Mouse (Mus musculus) heart, embryonic 13.5 days (tissue): ENCODE results near the gene Trim50. TPM values are rescaled to one million over a fixed set of nuclear protein-coding genes. Genes with fewer than 3 reads are reported as not detected.
A peak's percentile ranks its signal among the peaks of the same experiment; 100 is the strongest.
"Not testable (repeated sequence)": the region's sequence is repeated elsewhere in the genome, so short reads cannot be mapped to it uniquely, and the experiment has no call there.

Experiments used
- ATAC-seq: fragments of 200-750 bp; cut with Nextera tagmentation; 2 replicates; pipeline ENCODE4 v1.8.0; 2017; ENCODE audit warnings: moderate TSS enrichment; ENCODE audit not compliant: insufficient number of reproducible peaks, low FRiP score, low TSS enrichment; ENCODE audit errors: extremely low read depth
- H3K27ac ChIP-seq: fragments of 300-500 bp; sonication (generic); replicated peaks from 2 replicates; pipeline ENCODE4 v1.5.1; 2015; ENCODE audit warnings: moderate library complexity, mild to moderate bottlenecking, inconsistent platforms
- H3K27me3 ChIP-seq: fragments of 300-500 bp; sonication (generic); replicated peaks from 2 replicates; pipeline ENCODE4 v1.6.1; 2015; ENCODE audit warnings: mild to moderate bottlenecking, inconsistent platforms
- H3K36me3 ChIP-seq: fragments of 300-500 bp; sonication (generic); 2 replicates; pipeline ENCODE4 v1.6.1; 2015; ENCODE audit warnings: mild to moderate bottlenecking, inconsistent platforms
- H3K4me1 ChIP-seq: fragments of 300-500 bp; sonication (generic); 2 replicates; pipeline ENCODE4 v1.6.1; 2015; ENCODE audit warnings: inconsistent platforms
- H3K4me2 ChIP-seq: fragments of 300-500 bp; sonication (generic); 2 replicates; pipeline ENCODE4 v1.6.1; 2015; ENCODE audit warnings: inconsistent platforms, mild to moderate bottlenecking, moderate library complexity
- H3K4me3 ChIP-seq: fragments of 300-500 bp; sonication (generic); 2 replicates; pipeline ENCODE4 v1.5.1; 2015; ENCODE audit warnings: moderate library complexity, mild to moderate bottlenecking, inconsistent platforms
- H3K9ac ChIP-seq: fragments of 300-500 bp; sonication (generic); 2 replicates; pipeline ENCODE4 v1.6.1; 2015; ENCODE audit warnings: inconsistent platforms, mild to moderate bottlenecking, moderate library complexity
- H3K9me3 ChIP-seq: fragments of 300-500 bp; sonication (generic); 2 replicates; pipeline ENCODE4 v1.6.1; 2016; ENCODE audit warnings: inconsistent platforms
- WGBS: fragments of 180-500 bp; shearing (Covaris S2); methylation state at CpG from one replicate; pipeline ENCODE4 v1.1.7; 2015; ENCODE audit warnings: mixed read lengths; 5-methylcytosine and 5-hydroxymethylcytosine counted together
- polyA plus RNA-seq: library from polyadenylated mRNA; unstranded; fragments of >200 nt; fragmentation: Nextera tagmentation; extraction: Ambion mirVana; gene quantifications from 2 replicates; pipeline ENCODE4 v1.2.1, GENCODE M21; 2015

Trim50 gene
- polyA plus RNA-seq, 1 experiment from 2014 or later = not detected

GRCm38 (mm10) chr5:135347511-135348011 lies 5.5 kb upstream of the Trim50 start:
- WGBS = 57% methylated on average over 4 of the region's 4 CpGs
- no peaks in the 10 kb centered on the region for H3K4me1 ChIP-seq
- H3K27ac ChIP-seq = no peak overlapping the region
- no peak for ATAC-seq
- H3K27me3 ChIP-seq = peaks cover 12% of the 10 kb centered on the region
- no peak overlapping the region for H3K9ac ChIP-seq
- no peak overlapping the region for H3K4me2 ChIP-seq
- H3K9me3 ChIP-seq = peaks cover 10% of the 10 kb centered on the region
- H3K36me3 ChIP-seq = no peaks in the 10 kb centered on the region
- no peak overlapping the region for H3K4me3 ChIP-seq

GRCm38 (mm10) chr5:135349862-135350261 lies 3.2 kb upstream of the Trim50 start, which contains the start of gene Fkbp6:
Fkbp6 (minus strand) TSS chr5:135350044.
- no peak within 1 kb of the TSS for H3K4me2 ChIP-seq
- H3K27me3 ChIP-seq = peaks cover 34% of the 10 kb centered on the region
- 84% methylated on average over 35 of the region's 35 CpGs for WGBS
- H3K9me3 ChIP-seq = peaks cover 10% of the 10 kb centered on the region
- no peak within 1 kb of the TSS for H3K9ac ChIP-seq
- no peak for ATAC-seq
- no peak within 1 kb of the TSS for H3K27ac ChIP-seq
- no peaks in the 10 kb centered on the region for H3K4me1 ChIP-seq
- H3K36me3 ChIP-seq = no peaks in the 10 kb centered on the region
- no peak within 1 kb of the TSS for H3K4me3 ChIP-seq

- Histone ChIP-seq H3K9ac (no peak overlapping the region), H3K9me3 (peaks cover 10% of the 10 kb centered on the region), H3K36me3 (no peaks in the 10 kb centered on the region), H3K27me3 (peaks cover 35% of the 10 kb centered on the region), H3K27ac (no peak overlapping the region), H3K4me1 (no peaks in the 10 kb centered on the region), H3K4me3 (no peak overlapping the region), H3K4me2 (no peak overlapping the region)
- no peak for ATAC-seq
- 80% methylated on average over 13 of the region's 13 CpGs for WGBS
These were observed 1.5 kb upstream of the Trim50 start for GRCm38 (mm10) chr5:135351606-135352005.

GRCm38 (mm10) chr5:135353564-135353963 lies 469 bp downstream of the Trim50 start:
- no peak for ATAC-seq
- H3K9ac ChIP-seq = no peak overlapping the region
- H3K9me3 ChIP-seq = peaks cover 14% of the 10 kb centered on the region
- 11% methylated on average over 20 of the region's 20 CpGs for WGBS
- no peak overlapping the region for H3K4me2 ChIP-seq
- no peaks in the 10 kb centered on the region for H3K36me3 ChIP-seq
- no peak overlapping the region for H3K27ac ChIP-seq
- peaks cover 35% of the 10 kb centered on the region for H3K27me3 ChIP-seq
- no peak overlapping the region for H3K4me3 ChIP-seq
- no peaks in the 10 kb centered on the region for H3K4me1 ChIP-seq

DNA sequence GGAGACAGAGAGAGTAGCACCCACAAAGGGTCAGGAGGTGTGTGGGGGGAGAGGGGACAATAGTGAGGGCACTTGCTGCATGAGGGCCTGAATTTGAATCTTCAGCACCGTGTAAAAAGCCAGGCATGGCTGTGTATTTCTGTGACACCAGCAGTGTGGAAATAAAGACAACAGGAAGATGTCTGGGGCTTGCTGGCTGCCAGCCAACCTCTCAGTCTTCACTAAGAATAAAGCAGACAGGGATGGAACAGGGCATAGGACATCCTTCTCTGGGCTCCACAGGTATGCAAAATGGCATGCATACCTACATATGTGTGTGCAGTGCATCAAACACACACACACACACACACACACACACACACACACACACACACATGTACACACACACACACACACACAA lies 3.0 kb downstream of the Trim50 start:
- WGBS = 33% methylated on average over 1 of the region's 1 CpGs
- Histone ChIP-seq H3K9ac (no peak overlapping the region), H3K4me2 (no peak overlapping the region)

DNA sequence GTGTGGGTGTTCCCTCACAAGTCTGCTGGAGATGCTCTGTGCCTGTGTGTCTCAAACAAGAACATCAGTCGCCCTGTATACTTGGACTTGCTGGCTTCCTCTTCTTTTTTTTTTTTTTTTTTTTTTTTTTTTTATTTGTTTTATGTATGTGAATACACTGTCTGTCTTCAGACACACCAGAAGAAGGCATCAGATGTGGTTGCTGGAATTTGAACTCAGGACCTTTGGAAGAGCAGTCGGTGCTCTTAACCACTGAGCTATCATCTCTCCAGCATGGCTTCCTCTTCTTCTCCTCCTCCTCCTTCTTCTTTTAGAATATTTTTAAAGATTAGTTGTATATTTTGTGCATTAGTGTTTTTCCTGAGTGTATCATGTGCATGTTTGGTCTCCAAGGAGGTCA lies 4.5 kb downstream of the Trim50 start:
- WGBS = 67% methylated on average over 2 of the region's 2 CpGs
- no peak overlapping the region for H3K4me3 ChIP-seq
- no peaks in the 10 kb centered on the region for H3K4me1 ChIP-seq
- H3K27me3 ChIP-seq = peaks cover 28% of the 10 kb centered on the region
- H3K4me2 ChIP-seq = no peak overlapping the region
- ATAC-seq = no peak
- H3K27ac ChIP-seq = no peak overlapping the region
- peaks cover 4% of the 10 kb centered on the region for H3K9me3 ChIP-seq
- no peak overlapping the region for H3K9ac ChIP-seq
- H3K36me3 ChIP-seq = no peaks in the 10 kb centered on the region

More for the DNA sequence above, 3.0 kb downstream of the Trim50 start:
- H3K9me3 ChIP-seq = peaks cover 4% of the 10 kb centered on the region
- H3K4me1 ChIP-seq = no peaks in the 10 kb centered on the region
- no peak overlapping the region for H3K4me3 ChIP-seq
- ATAC-seq = no peak
- peaks cover 35% of the 10 kb centered on the region for H3K27me3 ChIP-seq
- H3K36me3 ChIP-seq = no peaks in the 10 kb centered on the region
- no peak overlapping the region for H3K27ac ChIP-seq

DNA sequence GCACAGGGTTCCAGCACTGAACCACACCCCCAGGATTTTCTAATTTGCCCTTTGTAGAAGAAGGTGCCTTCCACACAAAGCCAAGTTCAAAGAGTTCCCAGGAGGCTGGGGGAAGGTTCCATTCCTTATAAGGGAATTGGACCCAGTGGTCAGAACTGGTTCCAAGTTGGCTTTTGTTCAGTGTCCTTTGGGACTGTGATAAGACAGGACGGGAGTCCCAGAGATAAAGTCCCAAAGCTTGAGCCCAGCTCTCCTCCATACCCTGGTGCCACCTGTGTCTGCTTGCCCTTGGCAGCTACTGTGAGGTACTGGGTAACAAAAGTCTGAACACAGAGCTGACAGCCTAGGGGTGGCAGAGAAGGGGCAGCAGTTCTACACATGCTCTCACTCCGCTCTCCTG lies 6.7 kb downstream of the Trim50 start:
- WGBS = 57% methylated on average over 2 of the region's 2 CpGs

GRCm38 (mm10) chr5:135362572-135362971 lies 9.5 kb downstream of the Trim50 start:
- Histone ChIP-seq H3K9me3 (peaks cover 2% of the 10 kb centered on the region), H3K36me3 (no peaks in the 10 kb centered on the region), H3K4me1 (no peaks in the 10 kb centered on the region), H3K27me3 (peaks cover 33% of the 10 kb centered on the region), H3K4me2 (no peak overlapping the region), H3K27ac (no peak overlapping the region), H3K4me3 (no peak overlapping the region), H3K9ac (no peak overlapping the region)
- WGBS = 69% methylated on average over 3 of the region's 3 CpGs
- ATAC-seq = no peak

More for the DNA sequence above, 6.7 kb downstream of the Trim50 start:
- Histone ChIP-seq H3K36me3 (no peaks in the 10 kb centered on the region), H3K9ac (no peak overlapping the region), H3K4me1 (no peaks in the 10 kb centered on the region), H3K27ac (no peak overlapping the region), H3K4me2 (no peak overlapping the region), H3K4me3 (no peak overlapping the region), H3K9me3 (peaks cover 4% of the 10 kb centered on the region), H3K27me3 (peaks cover 19% of the 10 kb centered on the region)
- ATAC-seq = no peak

DNA sequence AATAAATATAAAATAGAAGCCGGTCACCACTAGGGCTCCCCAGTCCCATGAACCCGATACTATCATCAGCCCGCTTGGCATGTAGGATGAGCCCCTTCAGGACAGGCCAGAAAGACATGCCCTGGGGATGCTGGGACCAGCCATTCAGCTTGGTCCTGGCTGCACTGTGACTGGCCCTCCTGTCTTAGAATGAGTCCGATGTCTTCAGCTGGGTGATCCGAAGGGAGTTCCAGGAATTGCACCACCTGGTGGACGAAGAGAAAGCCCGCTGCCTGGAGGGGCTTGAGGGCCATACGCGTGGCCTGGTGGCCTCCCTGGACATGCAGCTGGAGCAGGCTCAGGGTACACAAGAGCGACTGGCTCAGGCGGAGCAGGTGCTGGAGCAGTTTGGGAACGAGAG lies 10.4 kb downstream of the Trim50 start:
- peaks cover 33% of the 10 kb centered on the region for H3K27me3 ChIP-seq
- WGBS = 29% methylated on average over 12 of the region's 12 CpGs
- ATAC-seq = no peak
- no peak overlapping the region for H3K4me3 ChIP-seq
- no peak overlapping the region for H3K4me2 ChIP-seq
- H3K9me3 ChIP-seq = no peaks in the 10 kb centered on the region
- no peak overlapping the region for H3K27ac ChIP-seq
- H3K36me3 ChIP-seq = no peaks in the 10 kb centered on the region
- H3K4me1 ChIP-seq = no peaks in the 10 kb centered on the region
- no peak overlapping the region for H3K9ac ChIP-seq

GRCm38 (mm10) chr5:135367841-135368240 lies 14.7 kb downstream of the Trim50 start:
- Histone ChIP-seq H3K9me3 (no peaks in the 10 kb centered on the region), H3K27ac (no peak overlapping the region), H3K4me3 (no peak overlapping the region), H3K9ac (no peak overlapping the region), H3K36me3 (peaks cover 17% of the 10 kb centered on the region), H3K4me1 (peaks cover 17% of the 10 kb centered on the region), H3K27me3 (peaks cover 33% of the 10 kb centered on the region), H3K4me2 (no peak overlapping the region)
- no peak for ATAC-seq
- WGBS = 52% methylated on average over 6 of the region's 6 CpGs

DNA sequence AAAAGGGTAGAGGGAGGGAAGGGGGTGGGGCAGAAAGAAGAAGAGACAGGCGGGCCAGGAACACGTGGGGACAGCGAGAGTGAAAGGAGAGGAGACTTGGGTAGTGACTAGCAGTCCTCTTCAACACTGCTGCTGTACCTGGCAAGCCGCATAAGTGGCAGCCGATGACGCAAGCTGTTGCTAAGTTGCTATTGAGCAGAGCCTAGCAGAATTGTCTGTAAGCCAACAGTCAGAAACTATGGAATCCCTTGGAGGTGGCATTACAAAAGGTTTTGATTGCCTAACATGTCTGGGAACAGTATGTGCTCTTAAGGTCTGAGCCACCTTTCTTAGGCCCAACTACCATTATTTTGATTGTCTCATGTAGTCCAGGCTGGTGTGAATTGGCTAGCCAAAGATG lies 15.2 kb downstream of the Trim50 start:
- WGBS = 79% methylated on average over 6 of the region's 6 CpGs
- peaks cover 17% of the 10 kb centered on the region for H3K4me1 ChIP-seq
- no peak overlapping the region for H3K4me3 ChIP-seq
- H3K9me3 ChIP-seq = no peaks in the 10 kb centered on the region
- H3K27ac ChIP-seq = no peak overlapping the region
- no peak overlapping the region for H3K9ac ChIP-seq
- ATAC-seq = no peak
- H3K36me3 ChIP-seq = peaks cover 22% of the 10 kb centered on the region
- H3K4me2 ChIP-seq = no peak overlapping the region
- H3K27me3 ChIP-seq = peaks cover 33% of the 10 kb centered on the region

GRCm38 (mm10) chr5:135369196-135369595 lies 16.1 kb downstream of the Trim50 start:
- ATAC-seq, H3K9me3 ChIP-seq: not testable (repeated sequence)
- Histone ChIP-seq H3K27me3 (peaks cover 26% of the 10 kb centered on the region), H3K27ac (peak overlapping the region; percentile 80; the same call in 1 of the 2 replicates), H3K4me3 (peak overlapping the region; percentile 97), H3K36me3 (peaks cover 31% of the 10 kb centered on the region), H3K9ac (peak overlapping the region; percentile 96), H3K4me1 (peaks cover 17% of the 10 kb centered on the region), H3K4me2 (peak overlapping the region; percentile 86)
- 53% methylated on average over 9 of the region's 9 CpGs for WGBS
